Comparison of ENCODE assay signal across 8 mouse cellular contexts in genomic region chr8:106682971-106683668, GRCm38 (mm10). TPM values are rescaled to one million over a fixed set of nuclear protein-coding genes. Genes with fewer than 3 reads are reported as not detected.
DNase-seq lines count a peak whose midpoint lies in the region; ATAC-seq and TF ChIP-seq lines count a peak whose summit lies in the region.

TSS of gene Tango6 (plus strand) at chr8:106683068.

- peak; percentile 86; the same call in 1 of the 2 replicates for TF ChIP-seq POLR2A in brain, embryonic 14.5 days (IDR thresholded peaks at IDR 0.05; ENCODE audit: borderline replicate concordance, extremely low read depth, insufficient read depth, insufficient read length, poor library complexity, severe bottlenecking)

- H3K4me1 ChIP-seq in erythroblast, embryonic 14.5 days (ENCODE audit: control insufficient read depth), result peaks cover 12% of the 10 kb centered on the region
- H3K4me1 ChIP-seq in heart, embryonic 12.5 days (replicated peaks), result peaks cover 9% of the 10 kb centered on the region; the same call in 1 of the 2 replicates
- peaks cover 24% of the 10 kb centered on the region for H3K4me1 ChIP-seq in liver, embryonic 12.5 days
- H3K4me1 ChIP-seq in stomach, embryonic 15.5 days, result peaks cover 2% of the 10 kb centered on the region; the same call in 1 of the 2 replicates

- peak within 1 kb of the TSS; percentile 90 for H3ac ChIP-seq in C2C12 (ENCODE audit: control insufficient read depth, insufficient read length, low read depth)

- no peaks in the 10 kb centered on the region for H3K27me3 ChIP-seq in C2C12 (ENCODE audit: control insufficient read depth, insufficient read depth, insufficient read length)
- no peaks in the 10 kb centered on the region for H3K27me3 ChIP-seq in erythroblast, embryonic 14.5 days (ENCODE audit: control insufficient read depth)
- no peaks in the 10 kb centered on the region for H3K27me3 ChIP-seq in heart, embryonic 12.5 days (replicated peaks)
- no peaks in the 10 kb centered on the region for H3K27me3 ChIP-seq in liver, embryonic 12.5 days (replicated peaks)
- H3K27me3 ChIP-seq in stomach, embryonic 15.5 days (replicated peaks), result no peaks in the 10 kb centered on the region

- ATAC-seq in heart, embryonic 12.5 days (ENCODE audit: insufficient number of reproducible peaks, low FRiP score), result peak; percentile 98
- ATAC-seq in liver, embryonic 12.5 days, result peak; percentile 94
- peak; percentile 94 for ATAC-seq in stomach, embryonic 15.5 days (ENCODE audit: insufficient read depth, low FRiP score, low read depth)

- no peaks in the 10 kb centered on the region for H3K36me3 ChIP-seq in C2C12 (ENCODE audit: control insufficient read depth, insufficient read depth)
- H3K36me3 ChIP-seq in erythroblast, embryonic 14.5 days (ENCODE audit: control insufficient read depth), result no peaks in the 10 kb centered on the region
- no peaks in the 10 kb centered on the region for H3K36me3 ChIP-seq in heart, embryonic 12.5 days
- no peaks in the 10 kb centered on the region for H3K36me3 ChIP-seq in liver, embryonic 12.5 days
- no peaks in the 10 kb centered on the region for H3K36me3 ChIP-seq in stomach, embryonic 15.5 days

- peak; percentile 93 for DNase-seq in brain, embryonic 14.5 days (ENCODE audit: low read depth)
- DNase-seq in kidney, postnatal 10 days, result peak; percentile 96
- DNase-seq in natural killer cell, adult 2 months (ENCODE audit: low spot score in 2 of 2), result peak; percentile 86 to 90

- peak within 1 kb of the TSS; percentile 64 for H3K4me2 ChIP-seq in heart, embryonic 12.5 days
- H3K4me2 ChIP-seq in liver, embryonic 12.5 days, result peak within 1 kb of the TSS; percentile 83
- peak within 1 kb of the TSS; percentile 56 for H3K4me2 ChIP-seq in stomach, embryonic 15.5 days

- TF ChIP-seq CTCF in C2C12 (IDR thresholded peaks at IDR 0.05; ENCODE audit: control insufficient read depth, insufficient read depth, insufficient read length), result peak; percentile 45
- TF ChIP-seq CTCF in brain, embryonic 14.5 days (IDR thresholded peaks at IDR 0.05; ENCODE audit: borderline replicate concordance, extremely low read depth, insufficient read depth, insufficient read length), result peak; percentile 86

- H3K9me3 ChIP-seq in erythroblast, embryonic 14.5 days (ENCODE audit: control insufficient read depth, low read length), result no peaks in the 10 kb centered on the region
- H3K9me3 ChIP-seq in heart, embryonic 12.5 days (replicated peaks), result peaks cover 3% of the 10 kb centered on the region; the same call in 1 of the 2 replicates
- no peaks in the 10 kb centered on the region for H3K9me3 ChIP-seq in liver, embryonic 12.5 days (replicated peaks)
- H3K9me3 ChIP-seq in stomach, embryonic 15.5 days, result no peaks in the 10 kb centered on the region

- H3K79me2 ChIP-seq in C2C12 (ENCODE audit: control insufficient read depth, insufficient read depth), result peaks cover 10% of the 10 kb centered on the region

- H3K9ac ChIP-seq in heart, embryonic 12.5 days, result peak within 1 kb of the TSS; percentile 79
- peak within 1 kb of the TSS; percentile 82 for H3K9ac ChIP-seq in liver, embryonic 12.5 days
- H3K9ac ChIP-seq in stomach, embryonic 15.5 days, result peak within 1 kb of the TSS; percentile 66

- H3K27ac ChIP-seq in heart, embryonic 12.5 days (ENCODE audit: poor library complexity, severe bottlenecking), result peak within 1 kb of the TSS; percentile 86
- H3K27ac ChIP-seq in liver, embryonic 12.5 days, result peak within 1 kb of the TSS; percentile 84
- peak within 1 kb of the TSS; percentile 96 for H3K27ac ChIP-seq in stomach, embryonic 15.5 days

- H3K4me3 ChIP-seq in C2C12 (ENCODE audit: insufficient read depth, poor library complexity, severe bottlenecking), result peak within 1 kb of the TSS; percentile 79
- H3K4me3 ChIP-seq in erythroblast, embryonic 14.5 days (replicated peaks), result peak within 1 kb of the TSS; percentile 85
- peak within 1 kb of the TSS; percentile 61 for H3K4me3 ChIP-seq in heart, embryonic 12.5 days
- peak within 1 kb of the TSS; percentile 80 for H3K4me3 ChIP-seq in liver, embryonic 12.5 days
- peak within 1 kb of the TSS; percentile 66 for H3K4me3 ChIP-seq in stomach, embryonic 15.5 days (replicated peaks)

- under 1% methylated on average over 50 of the region's 50 CpGs for WGBS in heart, embryonic 12.5 days
- under 1% methylated on average over 50 of the region's 50 CpGs for WGBS in liver, embryonic 12.5 days (ENCODE audit: insufficient replicate concordance)
- WGBS in stomach, embryonic 15.5 days, result under 1% methylated on average over 50 of the region's 50 CpGs

- no peaks in the 10 kb centered on the region for H3K79me3 ChIP-seq in C2C12 (ENCODE audit: low read depth)

TF ChIP-seq in C2C12, 6 proteins besides CTCF, POLR2A, EP300 and RAD21:
- TF ChIP-seq FOSL1 (IDR thresholded peaks at IDR 0.05; ENCODE audit: insufficient read depth, low read length, poor library complexity, severe bottlenecking) (no peak), USF1 (IDR thresholded peaks at IDR 0.05; ENCODE audit: low read depth) (no peak), CEBPB (IDR thresholded peaks at IDR 0.05; ENCODE audit: low read depth) (no peak), MAX (IDR thresholded peaks at IDR 0.05) (no peak), MYOD1 (IDR thresholded peaks at IDR 0.05; ENCODE audit: control insufficient read depth, insufficient read length, low read depth) (no peak), MYOG (IDR thresholded peaks at IDR 0.05; ENCODE audit: control insufficient read depth, extremely low read depth, insufficient read length) (no peak)

RNA-seq across cellular contexts. Expression of gene Tango6, which starts in this region (rescaled TPM):
- 7.3 TPM for polyA plus RNA-seq in C2C12 (2012; fragmentation: generic; extraction: Trizol)
- 3.8 and 5.2 TPM in 2 replicates for polyA plus RNA-seq in brain, embryonic 14.5 days (2012; rRNA removed)
- polyA plus RNA-seq in erythroblast, embryonic 14.5 days (2012), result 0.05 and 0.09 TPM in 2 replicates
- polyA plus RNA-seq in heart, embryonic 12.5 days (2016; fragmentation: Nextera tagmentation; extraction: Ambion mirVana), result 8.9 and 9.1 TPM in 2 replicates
- polyA plus RNA-seq in liver, embryonic 12.5 days (2016; fragmentation: Nextera tagmentation; extraction: Ambion mirVana), result 6.0 and 6.4 TPM in 2 replicates
- 7.8 and 9.5 TPM in 2 replicates for polyA plus RNA-seq in stomach, embryonic 15.5 days (2015; fragmentation: Nextera tagmentation; extraction: Ambion mirVana)

Comparison
In these comparisons a context has a peak if more than half of its experiments do, and no peak if none do; other contexts are left out.
1. Peak in every context shown above with its lines: DNase-seq, ATAC-seq, H3K4me3 ChIP-seq and H3K27ac ChIP-seq.